Mouse (Mus musculus) heart, embryonic 14.5 days (tissue): ENCODE results near the gene Hoxd10. TPM values are rescaled to one million over a fixed set of nuclear protein-coding genes. Genes with fewer than 3 reads are reported as not detected.
A peak's percentile ranks its signal among the peaks of the same experiment; 100 is the strongest.

Experiments
- ATAC-seq: fragments of 200-750 bp; cut with Nextera tagmentation; 2 replicates; pipeline ENCODE4 v1.8.0; 2017; ENCODE audit warnings: low read depth, moderate TSS enrichment; ENCODE audit not compliant: insufficient number of reproducible peaks, insufficient read depth, low FRiP score
- H3K27ac ChIP-seq, 2 experiments: fragments of 200-500 bp in 1 of 2; fragments of 300-500 bp in 1 of 2; sonication (generic) in 1 of 2; replicated peaks in 1 of 2; 2 replicates each; pipeline ENCODE4 v1.5.1; 2012 to 2014; ENCODE audit warnings: low read depth in 2 of 2, low read length in 2 of 2, control low read depth in 1 of 2, mild to moderate bottlenecking in 1 of 2, mixed read lengths in 1 of 2; ENCODE audit not compliant: control insufficient read depth in 1 of 2, insufficient read depth in 1 of 2
- H3K27me3 ChIP-seq: fragments of 300-500 bp; sonication (generic); 2 replicates; pipeline ENCODE4 v1.6.1; 2014; ENCODE audit warnings: mild to moderate bottlenecking, low read length, control low read depth; ENCODE audit not compliant: control insufficient read depth, insufficient read depth
- H3K36me3 ChIP-seq: fragments of 300-500 bp; sonication (generic); 2 replicates; pipeline ENCODE4 v1.6.1; 2014; ENCODE audit warnings: mild to moderate bottlenecking, control low read depth, low read length, mixed read lengths; ENCODE audit not compliant: control insufficient read depth, insufficient read depth
- H3K4me1 ChIP-seq, 2 experiments: fragments of 200-500 bp in 1 of 2; fragments of 300-500 bp in 1 of 2; sonication (generic) in 1 of 2; 2 replicates each; pipeline ENCODE4 v1.6.1; 2012 to 2014; ENCODE audit warnings: low read length in 2 of 2, control low read depth in 1 of 2, mixed read lengths in 1 of 2; ENCODE audit not compliant: control insufficient read depth in 2 of 2, insufficient read depth in 2 of 2
- H3K4me2 ChIP-seq: fragments of 300-500 bp; sonication (generic); 2 replicates; pipeline ENCODE4 v1.6.1; 2014; ENCODE audit warnings: mild to moderate bottlenecking, low read length
- H3K4me3 ChIP-seq, 2 experiments: fragments of 200-500 bp in 1 of 2; fragments of 300-500 bp in 1 of 2; sonication (generic) in 1 of 2; 2 replicates each; pipeline ENCODE4 v1.5.1; 2012 to 2014; ENCODE audit warnings: low read length in 2 of 2, mild to moderate bottlenecking in 2 of 2, control low read depth in 1 of 2, low read depth in 1 of 2, moderate library complexity in 1 of 2; ENCODE audit not compliant: control insufficient read depth in 1 of 2, insufficient read depth in 1 of 2
- H3K9ac ChIP-seq: fragments of 300-500 bp; sonication (generic); 2 replicates; pipeline ENCODE4 v1.6.1; 2014; ENCODE audit warnings: mild to moderate bottlenecking, low read length
- H3K9me3 ChIP-seq: fragments of 300-500 bp; sonication (generic); 2 replicates; pipeline ENCODE4 v1.6.1; 2016; ENCODE audit warnings: low read length, control low read depth; ENCODE audit not compliant: control insufficient read depth
- WGBS: fragments of 180-500 bp; shearing (Covaris S2); extraction: QIAGEN DNeasy Blood & Tissue Kit; methylation state at CpG from one replicate; pipeline ENCODE4 v1.1.7; 2014; 5-methylcytosine and 5-hydroxymethylcytosine counted together
- polyA plus RNA-seq: library from polyadenylated mRNA; unstranded; fragments of >200 nt; fragmentation: Nextera tagmentation; extraction: Ambion mirVana; gene quantifications from 2 replicates; pipeline ENCODE4 v1.2.1, GENCODE M21; 2014

The Hoxd10 gene
- polyA plus RNA-seq, 1 experiment from 2014 or later = not detected

GRCm38 (mm10) chr2:74710929-74711543 lies 19.3 kb downstream of the Hoxd10 start:
- H3K9me3 ChIP-seq = no peaks in the 10 kb centered on the region
- H3K4me3 ChIP-seq = no peak overlapping the region
- no peak overlapping the region for H3K4me2 ChIP-seq
- no peak overlapping the region for H3K27ac ChIP-seq
- peaks cover 4 to 8% of the 10 kb centered on the region in 2 experiments; a peak in 3 of 4 replicates for H3K4me1 ChIP-seq
- no peak overlapping the region for H3K9ac ChIP-seq
- ATAC-seq = no peak
- H3K36me3 ChIP-seq = no peaks in the 10 kb centered on the region
- under 1% methylated on average over 16 of the region's 16 CpGs for WGBS
- peaks cover 100% of the 10 kb centered on the region for H3K27me3 ChIP-seq

GRCm38 (mm10) chr2:74711721-74712621 lies 20.2 kb downstream of the Hoxd10 start, which contains the start of the genes Hoxd3 and Hoxd4:
Hoxd3 (plus strand) TSS chr2:74711927.
Hoxd4 (plus strand) TSS chr2:74711929.
- no peak for ATAC-seq
- Histone ChIP-seq H3K36me3 (no peaks in the 10 kb centered on the region), H3K9me3 (no peaks in the 10 kb centered on the region), H3K9ac (peak within 1 kb of the TSS; percentile 31), H3K4me3 (peak within 1 kb of the TSS; percentile 42 to 43), H3K27ac (no peak within 1 kb of the TSS), H3K4me2 (peak within 1 kb of the TSS; percentile 70), H3K27me3 (peaks cover 100% of the 10 kb centered on the region), H3K4me1 (peaks cover 4 to 8% of the 10 kb centered on the region in 2 experiments; a peak in 3 of 4 replicates)
- under 1% methylated on average over 65 of the region's 65 CpGs for WGBS

- WGBS = 5% methylated on average over 19 of the region's 19 CpGs
- Histone ChIP-seq H3K36me3 (no peaks in the 10 kb centered on the region), H3K4me2 (no peak overlapping the region), H3K4me3 (no peak overlapping the region), H3K27ac (no peak overlapping the region), H3K27me3 (peaks cover 99% of the 10 kb centered on the region), H3K9me3 (no peaks in the 10 kb centered on the region), H3K4me1 (peaks cover 4 to 8% of the 10 kb centered on the region in 2 experiments; a peak in 3 of 4 replicates), H3K9ac (no peak overlapping the region)
- ATAC-seq = no peak
These were observed 21.8 kb downstream of the Hoxd10 start for GRCm38 (mm10) chr2:74713239-74714150.

GRCm38 (mm10) chr2:74714156-74714789 lies 22.5 kb downstream of the Hoxd10 start:
- no peak overlapping the region for H3K27ac ChIP-seq
- peaks cover 4 to 8% of the 10 kb centered on the region in 2 experiments; a peak in 3 of 4 replicates for H3K4me1 ChIP-seq
- no peak overlapping the region for H3K4me2 ChIP-seq
- no peaks in the 10 kb centered on the region for H3K36me3 ChIP-seq
- no peaks in the 10 kb centered on the region for H3K9me3 ChIP-seq
- H3K4me3 ChIP-seq = no peak overlapping the region
- no peak overlapping the region for H3K9ac ChIP-seq
- peaks cover 99% of the 10 kb centered on the region for H3K27me3 ChIP-seq
- WGBS = 7% methylated on average over 18 of the region's 18 CpGs
- ATAC-seq = no peak

GRCm38 (mm10) chr2:74714881-74715280 lies 23.2 kb downstream of the Hoxd10 start:
- no peak; the same call in 1 of the 2 replicates for ATAC-seq

GRCm38 (mm10) chr2:74715504-74716241 lies 23.9 kb downstream of the Hoxd10 start:
- 2% methylated on average over 26 of the region's 26 CpGs for WGBS
- ATAC-seq = peak; percentile 76; the same call in 1 of the 2 replicates
- Histone ChIP-seq H3K4me3 (peak overlapping the region; percentile 20 to 21), H3K9ac (no peak overlapping the region), H3K27me3 (peaks cover 99% of the 10 kb centered on the region), H3K4me1 (peaks cover 4 to 8% of the 10 kb centered on the region in 2 experiments; a peak in 3 of 4 replicates), H3K27ac (no peak overlapping the region), H3K4me2 (peak overlapping the region; percentile 54), H3K36me3 (no peaks in the 10 kb centered on the region), H3K9me3 (no peaks in the 10 kb centered on the region)

More at GRCm38 (mm10) chr2:74714881-74715280, 23.2 kb downstream of the Hoxd10 start:
- H3K36me3 ChIP-seq = no peaks in the 10 kb centered on the region
- WGBS = under 1% methylated on average over 14 of the region's 14 CpGs
- peaks cover 4 to 8% of the 10 kb centered on the region in 2 experiments; a peak in 3 of 4 replicates for H3K4me1 ChIP-seq
- no peaks in the 10 kb centered on the region for H3K9me3 ChIP-seq
- H3K9ac ChIP-seq = no peak overlapping the region
- H3K27me3 ChIP-seq = peaks cover 99% of the 10 kb centered on the region
- no peak overlapping the region for H3K27ac ChIP-seq
- no peak overlapping the region for H3K4me2 ChIP-seq
- H3K4me3 ChIP-seq = no peak overlapping the region
